In genomic region chr4:114434766-114435165, GRCm38 (mm10) we compare ENCODE assay signal across 21 mouse cellular contexts. TPM values are rescaled to one million over a fixed set of nuclear protein-coding genes. Genes with fewer than 3 reads are reported as not detected.
DNase-seq lines count a peak whose midpoint lies in the region; ATAC-seq and TF ChIP-seq lines count a peak whose summit lies in the region.
"Had no signal": no experiment of that assay in that cellular context is flagged by ENCODE, and none has a peak within 500 bp of the region (broad histone marks: within the 10 kb centered on the region; RNA-seq: fewer than 3 reads in every experiment).

No protein-coding gene starts in this region.

- no peak for DNase-seq in lung, embryonic 14.5 days
- no peak for DNase-seq in lung, postnatal 10 days
- DNase-seq in lung, adult 2 months, result no peak
- DNase-seq: adrenal gland, adult 2 months; adrenal gland, postnatal 10 days; adrenal gland, postnatal 25 days; cerebellum, adult 11 months; cerebellum, adult 18-20 months; cerebellum, adult 8-10 months; cerebellum, adult 9-11 months; cerebellum, postnatal 14 days; cerebellum, postnatal 36 days; embryo, embryonic 11 days had no signal

- peak overlapping the region; percentile 26; the same call in 1 of the 2 replicates for H3K27ac ChIP-seq in lung, embryonic 14.5 days (ENCODE audit: low read depth)
- H3K27ac ChIP-seq in lung, embryonic 16.5 days (ENCODE audit: low read length), result peak overlapping the region; percentile 50
- H3K27ac ChIP-seq: embryonic facial prominence, embryonic 13.5 days; embryonic facial prominence, embryonic 15.5 days; forebrain, embryonic 10.5 days; forebrain, embryonic 12.5 days had no signal

- H3K4me3 ChIP-seq in lung, embryonic 14.5 days (ENCODE audit: low read depth, low read length), result no peak overlapping the region
- H3K4me3 ChIP-seq in lung, embryonic 16.5 days (ENCODE audit: low read length), result no peak overlapping the region
- H3K4me3 ChIP-seq in lung, adult 2 months (replicated peaks; ENCODE audit: extremely low read depth, low read depth, low read length), result no peak overlapping the region
- H3K4me3 ChIP-seq: embryonic facial prominence, embryonic 13.5 days; embryonic facial prominence, embryonic 15.5 days; erythroblast, embryonic 14.5 days; forebrain, embryonic 10.5 days; forebrain, embryonic 12.5 days had no signal

- H3K9ac ChIP-seq in lung, embryonic 14.5 days, result no peak overlapping the region
- no peak overlapping the region for H3K9ac ChIP-seq in lung, embryonic 16.5 days (ENCODE audit: low read length)
- H3K9ac ChIP-seq: embryonic facial prominence, embryonic 13.5 days; embryonic facial prominence, embryonic 15.5 days; forebrain, embryonic 12.5 days had no signal

- no peaks in the 10 kb centered on the region for H3K27me3 ChIP-seq in lung, embryonic 14.5 days (ENCODE audit: insufficient read depth, low read length)
- H3K27me3 ChIP-seq in lung, embryonic 16.5 days (ENCODE audit: control insufficient read depth, insufficient read depth, low read depth, low read length), result no peaks in the 10 kb centered on the region
- H3K27me3 ChIP-seq: embryonic facial prominence, embryonic 13.5 days; embryonic facial prominence, embryonic 15.5 days; forebrain, embryonic 12.5 days had no signal

- TF ChIP-seq POLR2A in lung, adult 2 months (IDR thresholded peaks at IDR 0.05; ENCODE audit: borderline replicate concordance, extremely low read depth, low read depth, low read length), result no peak

- peaks cover 7% of the 10 kb centered on the region; the same call in 1 of the 2 replicates for H3K4me1 ChIP-seq in lung, embryonic 14.5 days (ENCODE audit: insufficient read depth)
- peaks cover 11% of the 10 kb centered on the region for H3K4me1 ChIP-seq in lung, embryonic 16.5 days (replicated peaks; ENCODE audit: control insufficient read depth, insufficient read depth, low read length)
- no peaks in the 10 kb centered on the region for H3K4me1 ChIP-seq in lung, adult 2 months (ENCODE audit: control insufficient read depth, insufficient read depth, low read length)
- H3K4me1 ChIP-seq: embryonic facial prominence, embryonic 13.5 days; forebrain, embryonic 12.5 days had no signal

- no peaks in the 10 kb centered on the region for H3K36me3 ChIP-seq in lung, embryonic 14.5 days (ENCODE audit: insufficient read depth)
- H3K36me3 ChIP-seq in lung, embryonic 16.5 days (ENCODE audit: control insufficient read depth, insufficient read depth, low read length), result no peaks in the 10 kb centered on the region
- H3K36me3 ChIP-seq: embryonic facial prominence, embryonic 13.5 days; embryonic facial prominence, embryonic 15.5 days; forebrain, embryonic 10.5 days; forebrain, embryonic 12.5 days had no signal

- no peaks in the 10 kb centered on the region for H3K9me3 ChIP-seq in lung, embryonic 14.5 days (ENCODE audit: low read depth, low read length)
- no peaks in the 10 kb centered on the region for H3K9me3 ChIP-seq in lung, embryonic 16.5 days (ENCODE audit: control insufficient read depth, low read length)
- H3K9me3 ChIP-seq: embryonic facial prominence, embryonic 13.5 days; embryonic facial prominence, embryonic 15.5 days; forebrain, embryonic 10.5 days; forebrain, embryonic 12.5 days had no signal

- TF ChIP-seq CTCF in lung, embryonic 14.5 days (IDR thresholded peaks at IDR 0.05; ENCODE audit: low read depth), result no peak
- no peak for TF ChIP-seq CTCF in lung, adult 2 months (IDR thresholded peaks at IDR 0.05; ENCODE audit: insufficient read depth, low read length)

- whole genome bisulfite sequencing in lung, embryonic 14.5 days, result 53% methylated on average over 1 of the region's 1 CpGs
- 51% methylated on average over 1 of the region's 1 CpGs for WGBS in lung, embryonic 16.5 days
- 58% methylated on average over 1 of the region's 1 CpGs for WGBS in lung, adult 2 months

- ATAC-seq in lung, embryonic 14.5 days (ENCODE audit: insufficient read depth), result peak; percentile 35; the same call in 1 of the 2 replicates
- ATAC-seq in lung, embryonic 16.5 days (ENCODE audit: low read depth), result 0 out of 2 replicates have a peak, but pooled peaks have one; percentile 8
- ATAC-seq: forebrain, embryonic 14.5 days; forebrain, embryonic 16.5 days had no signal

- 0 out of 2 replicates have a peak overlapping the region, but pooled peaks have one; percentile 0 for H3K4me2 ChIP-seq in lung, embryonic 14.5 days
- H3K4me2 ChIP-seq in lung, embryonic 16.5 days (ENCODE audit: low read depth, low read length), result no peak overlapping the region
- H3K4me2 ChIP-seq: embryonic facial prominence, embryonic 13.5 days; embryonic facial prominence, embryonic 15.5 days; forebrain, embryonic 12.5 days had no signal

RNA-seq across cellular contexts. Expression of gene Trabd2b, which starts 28.2 kb away (rescaled TPM):
- polyA plus RNA-seq in lung, embryonic 14.5 days (2014; fragmentation: Nextera tagmentation; extraction: Ambion mirVana), result 4.6 and 4.7 TPM in 2 replicates
- 5.1 and 5.4 TPM in 2 replicates for polyA plus RNA-seq in lung, embryonic 16.5 days (2015; fragmentation: Nextera tagmentation; extraction: Ambion mirVana)
- 6.7 and 7.8 TPM in 2 replicates for polyA plus RNA-seq in lung, adult 2 months (2012; rRNA removed)
- polyA plus RNA-seq: erythroblast, embryonic 14.5 days had no signal
